Comparison of ENCODE assay signal across 8 mouse cellular contexts in the genomic region with DNA sequence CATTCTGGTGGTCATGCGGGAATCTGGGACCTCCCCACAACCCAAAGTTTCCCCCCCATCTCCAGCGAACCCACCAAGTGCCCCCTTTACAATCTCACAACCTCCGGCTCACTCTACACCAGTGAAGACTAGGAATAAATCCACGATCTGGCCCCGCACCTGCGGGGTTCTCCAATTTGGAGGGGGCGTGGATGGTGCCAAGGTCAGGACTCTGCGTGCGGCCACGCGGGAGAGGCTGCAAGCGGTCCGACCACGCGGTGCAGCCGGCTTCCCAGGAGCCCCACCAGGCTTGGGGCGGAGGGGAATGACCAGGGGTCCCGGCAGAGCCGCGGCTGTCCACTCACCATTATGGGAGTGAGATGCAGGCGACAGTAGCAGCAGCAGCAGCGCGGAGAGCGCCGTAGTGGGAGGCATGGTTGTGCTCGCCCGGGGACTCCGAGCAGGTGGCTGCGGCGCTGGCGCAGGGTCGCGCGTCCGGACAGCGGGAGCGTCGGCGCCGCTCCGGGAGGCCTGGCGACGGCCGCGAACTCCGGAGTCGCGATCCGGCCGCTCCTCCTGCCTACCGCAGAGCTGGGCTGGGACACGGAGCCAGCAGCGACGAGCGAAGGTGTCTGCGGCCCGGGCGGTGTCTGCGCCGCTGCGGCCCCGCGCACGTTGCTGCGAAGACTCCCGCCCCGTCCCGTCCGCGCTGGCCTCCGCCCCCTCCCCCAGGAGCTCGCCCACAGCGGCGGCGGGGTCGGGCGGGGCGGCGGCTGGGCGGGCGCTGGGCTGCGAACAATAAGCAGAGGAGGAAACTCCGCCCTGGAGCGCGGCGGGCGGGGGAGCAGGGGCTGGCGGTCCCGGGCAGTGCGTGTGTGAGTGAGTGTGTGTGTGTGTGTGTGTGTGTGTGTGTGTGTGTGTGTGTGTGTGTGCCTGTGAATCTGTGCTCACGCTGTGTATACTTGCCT. TPM values are rescaled to one million over a fixed set of nuclear protein-coding genes. Genes with fewer than 3 reads are reported as not detected.
DNase-seq lines count a peak whose midpoint lies in the region; ATAC-seq lines count a peak whose summit lies in the region.

Gene Podxl, minus strand, starts transcription at position 747 of the 947 bp plus-strand sequence.

- no peaks in the 10 kb centered on the region for H3K9me3 ChIP-seq in intestine, embryonic 15.5 days
- H3K9me3 ChIP-seq in limb, embryonic 10.5 days (replicated peaks) = no peaks in the 10 kb centered on the region
- H3K9me3 ChIP-seq in midbrain, embryonic 11.5 days (ENCODE audit: control insufficient read depth, low read length) = no peaks in the 10 kb centered on the region

- peak within 1 kb of the TSS; percentile 51; the same call in 1 of the 2 replicates for H3K27ac ChIP-seq in intestine, embryonic 15.5 days
- peak within 1 kb of the TSS; percentile 83 for H3K27ac ChIP-seq in limb, embryonic 10.5 days
- H3K27ac ChIP-seq in midbrain, embryonic 11.5 days (ENCODE audit: low read depth, low read length) = peak within 1 kb of the TSS; percentile 14; the same call in 1 of the 2 replicates

- peak within 1 kb of the TSS; percentile 90 for H3K4me2 ChIP-seq in intestine, embryonic 15.5 days (replicated peaks)
- peak within 1 kb of the TSS; percentile 94 for H3K4me2 ChIP-seq in midbrain, embryonic 11.5 days

- no peaks in the 10 kb centered on the region for H3K36me3 ChIP-seq in intestine, embryonic 15.5 days
- no peaks in the 10 kb centered on the region for H3K36me3 ChIP-seq in limb, embryonic 10.5 days
- no peaks in the 10 kb centered on the region for H3K36me3 ChIP-seq in midbrain, embryonic 11.5 days (ENCODE audit: control insufficient read depth, insufficient read depth, low read length)

- ATAC-seq in activated CD4-positive, CD25-positive, alpha-beta regulatory T cell, adult 4 months = peak; percentile 46
- ATAC-seq in common myeloid progenitor, adult 5-6 weeks (replicated peaks; ENCODE audit: low read depth, poor library complexity, severe bottlenecking) = peak; percentile 57
- peak; percentile 85 for ATAC-seq in intestine, embryonic 15.5 days
- peak; percentile 91 for ATAC-seq in midbrain, embryonic 11.5 days (ENCODE audit: low FRiP score)

- peak within 1 kb of the TSS; percentile 66 for H3K9ac ChIP-seq in intestine, embryonic 15.5 days
- H3K9ac ChIP-seq in midbrain, embryonic 11.5 days (ENCODE audit: low read length) = peak within 1 kb of the TSS; percentile 80

- peaks cover 9% of the 10 kb centered on the region for H3K4me1 ChIP-seq in intestine, embryonic 15.5 days (replicated peaks)
- H3K4me1 ChIP-seq in limb, embryonic 10.5 days = peaks cover 30% of the 10 kb centered on the region
- peaks cover 31% of the 10 kb centered on the region for H3K4me1 ChIP-seq in midbrain, embryonic 11.5 days (ENCODE audit: control insufficient read depth, insufficient read depth, low read length)

- H3K4me3 ChIP-seq in intestine, embryonic 15.5 days (replicated peaks) = peak within 1 kb of the TSS; percentile 65
- H3K4me3 ChIP-seq in limb, embryonic 10.5 days = peak within 1 kb of the TSS; percentile 72
- H3K4me3 ChIP-seq in midbrain, embryonic 11.5 days (ENCODE audit: low read depth, low read length) = peak within 1 kb of the TSS; percentile 70

- peaks cover 8% of the 10 kb centered on the region for H3K27me3 ChIP-seq in intestine, embryonic 15.5 days (replicated peaks)
- H3K27me3 ChIP-seq in limb, embryonic 10.5 days (ENCODE audit: low read depth, poor library complexity, severe bottlenecking) = peaks cover 89% of the 10 kb centered on the region
- no peaks in the 10 kb centered on the region for H3K27me3 ChIP-seq in midbrain, embryonic 11.5 days (ENCODE audit: control insufficient read depth, insufficient read depth, low read length)

- no peak for DNase-seq in gonadal fat pad, adult 2 months (ENCODE audit: low read depth)
- DNase-seq in limb, embryonic 10.5 days (ENCODE audit: low spot score) = peak; percentile 86
- peak; percentile 98 for DNase-seq in midbrain, embryonic 11.5 days (ENCODE audit: low spot score, missing footprints)
- DNase-seq in skeletal muscle tissue, adult 2 months (ENCODE audit: low read depth, low spot score) = peak; percentile 25
- DNase-seq in yolk sac, embryonic 10.5 days (ENCODE audit: low spot score) = peak; percentile 94

- WGBS in intestine, embryonic 15.5 days = under 1% methylated on average over 88 of the region's 91 CpGs
- WGBS in limb, embryonic 10.5 days = under 1% methylated on average over 88 of the region's 91 CpGs
- under 1% methylated on average over 83 of the region's 91 CpGs for WGBS in midbrain, embryonic 11.5 days

RNA-seq across cellular contexts. Expression of gene Podxl, which starts in this region (rescaled TPM):
- polyA plus RNA-seq in activated CD4-positive, CD25-positive, alpha-beta regulatory T cell, adult 4 months (2017; shearing (Covaris generic)) = not detected
- 0.55 and 0.82 TPM in 2 replicates for total RNA-seq in common myeloid progenitor, adult 5-6 weeks (2017)
- 26.9 and 30.2 TPM in 2 replicates for polyA plus RNA-seq in gonadal fat pad, adult 2 months (2012; rRNA removed)
- polyA plus RNA-seq in intestine, embryonic 15.5 days (2015; fragmentation: Nextera tagmentation; extraction: Ambion mirVana) = 45.0 and 45.3 TPM in 2 replicates
- polyA plus RNA-seq in limb, embryonic 10.5 days (2016; fragmentation: Nextera tagmentation; extraction: Ambion mirVana) = 12.1 and 14.0 TPM in 2 replicates
- polyA plus RNA-seq in midbrain, embryonic 11.5 days (2014; fragmentation: Nextera tagmentation; extraction: Ambion mirVana) = 10.8 and 13.2 TPM in 2 replicates

Comparison
In these comparisons a context has a peak if more than half of its experiments do, and no peak if none do; other contexts are left out.
1. RNA of gene Podxl (polyA plus RNA-seq): 45.0 to 45.3 TPM in intestine, embryonic 15.5 days, 26.9 to 30.2 TPM in gonadal fat pad, adult 2 months, 10.8 to 13.2 TPM in midbrain, embryonic 11.5 days and 12.1 to 14.0 TPM in limb, embryonic 10.5 days; not detected in activated CD4-positive, CD25-positive, alpha-beta regulatory T cell, adult 4 months; every median in the first group is over 10 times any median in the second.
2. Peak in ATAC-seq in activated CD4-positive, CD25-positive, alpha-beta regulatory T cell, adult 4 months; RNA of the gene not detected or under 1 TPM.
3. Peak in ATAC-seq in common myeloid progenitor, adult 5-6 weeks; RNA of the gene not detected or under 1 TPM.
4. H3K27ac ChIP-seq: peak in every context shown above with its lines; median percentile 83 in limb, embryonic 10.5 days; 51 in intestine, embryonic 15.5 days; 14 in midbrain, embryonic 11.5 days.
5. Peak in every context shown above with its lines, with median percentiles within 50 percentile points of each other: ATAC-seq and H3K4me3 ChIP-seq.